Mouse (Mus musculus): ENCODE data around the gene Rab1a.

DNA sequence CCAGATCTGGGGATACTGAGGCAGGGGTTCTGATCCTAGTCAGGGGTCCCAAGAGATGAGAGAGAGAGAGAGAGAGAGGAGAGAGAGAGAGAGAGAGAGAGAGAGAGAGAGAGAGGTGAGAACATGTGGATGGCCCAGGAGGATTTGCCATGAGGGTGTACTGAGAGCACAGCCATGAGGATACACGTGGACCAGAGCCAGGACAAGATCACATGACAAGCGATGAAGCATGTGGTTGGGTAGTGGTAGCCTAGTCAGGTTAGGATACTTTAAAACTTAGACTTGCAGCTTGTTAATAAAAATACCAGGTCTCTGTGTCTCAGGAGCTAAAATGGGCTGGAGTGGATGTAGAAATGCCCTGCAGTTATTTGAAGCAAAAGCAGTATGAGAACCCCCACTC lies 74.7 kb downstream of the Rab1a start:
- no peak for TF ChIP-seq CTCF (conservative IDR thresholded peaks at IDR 0.05; ENCODE audit: low read length)
- no peak for TF ChIP-seq POU5F1 (IDR thresholded peaks at IDR 0.05; ENCODE audit: borderline replicate concordance, low read length)
